Mouse (Mus musculus): ENCODE measurements around the gene Gpd2. TPM values are rescaled to one million over a fixed set of nuclear protein-coding genes. Genes with fewer than 3 reads are reported as not detected.

The Gpd2 gene
- total RNA-seq, 2 experiments from 2014 or later: 155 to 233 TPM

DNA sequence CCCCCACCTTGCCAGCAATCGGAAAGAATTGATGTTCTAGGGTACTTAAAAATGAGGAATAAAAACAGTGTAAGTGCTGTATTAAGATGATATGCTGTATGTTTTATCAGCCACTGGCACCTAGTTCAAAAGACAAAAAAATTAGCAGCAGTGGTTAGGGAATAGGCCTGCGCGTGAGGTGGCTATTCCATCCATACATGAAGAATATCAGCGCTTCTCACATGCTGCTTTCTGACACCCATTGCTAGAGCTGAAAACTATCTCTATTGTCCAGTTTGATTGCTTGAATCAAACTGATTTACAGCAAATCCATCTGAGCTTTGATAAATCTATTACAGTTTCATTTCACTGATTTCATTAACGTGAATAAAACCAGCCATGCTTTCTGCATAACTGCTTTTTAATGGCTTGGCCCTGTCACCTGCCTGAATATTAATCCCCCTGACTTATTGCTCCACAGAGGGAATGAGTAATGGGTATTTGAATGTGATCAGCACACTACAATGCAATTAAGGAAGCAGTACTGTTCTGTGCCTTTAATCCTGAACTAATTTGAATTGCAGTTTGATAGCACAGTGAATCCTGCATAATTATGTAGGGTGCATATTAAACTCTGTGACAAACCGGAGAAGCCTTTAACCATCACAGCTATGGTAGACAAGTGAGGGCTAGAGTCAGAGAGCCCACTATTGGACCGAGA lies 137.9 kb downstream of the Gpd2 start:
- Histone ChIP-seq H3K27ac (no peak overlapping the region), H3K4me3 (no peak overlapping the region)
- intact Hi-C loops (cut with DNase I): no loop called here
- no peak for TF ChIP-seq CTCF (IDR thresholded peaks at IDR 0.05)
- no peak for DNase-seq

DNA sequence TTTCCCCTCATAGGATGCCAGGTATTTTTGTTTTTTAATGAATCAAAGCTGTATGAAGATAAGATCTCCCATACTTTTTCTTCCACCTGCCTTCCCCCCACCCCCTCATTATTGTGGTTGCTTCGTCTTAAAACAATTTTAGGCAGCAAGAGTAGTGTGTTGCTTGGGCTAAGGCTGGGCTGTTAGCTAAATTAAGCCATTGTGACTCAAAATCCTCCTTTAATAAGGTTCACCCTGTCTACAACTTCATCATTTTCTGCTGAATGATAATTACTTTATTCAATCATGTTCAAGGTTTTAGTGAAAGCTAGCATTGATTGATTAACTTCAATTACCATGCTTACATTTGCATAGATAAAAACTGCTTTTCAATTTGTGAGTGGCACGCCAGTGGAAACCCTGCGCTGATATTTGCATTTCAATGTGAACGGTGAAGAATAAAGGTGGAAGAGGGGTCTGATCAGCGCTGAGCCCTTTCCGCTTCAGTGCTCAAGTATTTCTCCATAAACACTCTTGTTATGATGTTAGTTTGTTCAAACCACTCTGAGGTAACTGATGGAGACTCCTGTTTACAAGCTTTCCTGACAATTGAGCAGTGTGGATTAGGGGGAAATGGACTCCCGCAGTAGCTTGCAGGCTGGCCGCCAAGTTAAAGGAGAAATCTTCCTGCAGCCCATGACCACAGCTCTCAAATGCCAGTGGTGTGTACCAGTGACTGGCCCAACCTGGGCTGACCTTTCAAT lies 140.9 kb downstream of the Gpd2 start:
- no peak for TF ChIP-seq CTCF (IDR thresholded peaks at IDR 0.05)
- H3K27ac ChIP-seq: no peak overlapping the region
- peak; percentile 40 for DNase-seq
- intact Hi-C loops (cut with DNase I): no loop called here
- H3K4me3 ChIP-seq: no peak overlapping the region

DNA sequence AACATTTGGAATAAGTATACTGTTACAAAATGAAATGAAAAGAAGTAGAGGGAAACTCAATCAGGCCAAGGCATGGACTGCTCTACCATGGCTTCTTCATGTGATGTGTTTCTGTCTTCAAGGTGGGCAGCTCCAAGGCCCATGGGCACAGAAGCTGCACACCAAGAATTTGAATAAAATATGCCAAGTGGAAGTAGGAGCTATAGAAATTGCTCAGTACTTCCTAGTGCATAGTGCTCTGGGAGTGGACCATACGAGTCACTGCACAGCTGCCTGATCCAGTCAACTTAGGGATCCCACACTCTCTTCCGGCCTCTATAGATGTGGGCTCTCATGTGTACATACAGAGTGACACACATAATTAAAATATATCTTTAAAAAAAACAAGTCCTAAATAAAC lies 147.2 kb downstream of the Gpd2 start:
- no peak for TF ChIP-seq CTCF (IDR thresholded peaks at IDR 0.05)
- DNase-seq: no peak
- no peak overlapping the region for H3K27ac ChIP-seq
- H3K4me3 ChIP-seq: no peak overlapping the region
- intact Hi-C loops (cut with DNase I): loop anchor here (10.0 kb wide), 1 partner anchor 540 kb away; no protein-coding TSS in a partner anchor

GRCm38 (mm10) chr2:57387816-57388215 lies 150.4 kb downstream of the Gpd2 start:
- DNase-seq: no peak
- Histone ChIP-seq H3K27ac (no peak overlapping the region), H3K4me3 (no peak overlapping the region)
- TF ChIP-seq CTCF (IDR thresholded peaks at IDR 0.05): no peak
- intact Hi-C loops (cut with DNase I): loop anchor here (10.0 kb wide), 1 partner anchor 537 kb away; no protein-coding TSS in a partner anchor

DNA sequence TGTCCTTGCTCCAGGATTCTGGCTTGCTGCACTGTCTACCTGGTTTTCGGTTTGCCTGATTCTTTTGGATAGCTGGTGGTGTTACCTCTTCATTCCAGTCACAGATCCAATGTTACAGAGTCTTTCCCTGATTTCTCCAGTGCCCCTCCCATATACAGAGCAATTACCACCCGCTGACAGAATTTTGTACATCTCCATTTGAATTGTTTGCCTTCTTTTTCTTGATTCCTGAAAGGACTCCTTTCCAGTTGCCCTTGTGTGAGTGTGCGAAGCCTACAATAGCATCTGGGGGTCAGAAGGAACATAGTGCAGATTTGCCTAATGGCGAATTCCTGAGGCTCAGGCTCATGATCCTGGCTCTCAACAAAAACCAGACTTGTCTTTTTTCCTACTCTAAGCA lies 157.6 kb downstream of the Gpd2 start:
- no peak for DNase-seq
- H3K4me3 ChIP-seq: no peak overlapping the region
- intact Hi-C loops (cut with DNase I): no loop called here
- no peak for TF ChIP-seq CTCF (IDR thresholded peaks at IDR 0.05)
- no peak overlapping the region for H3K27ac ChIP-seq

DNA sequence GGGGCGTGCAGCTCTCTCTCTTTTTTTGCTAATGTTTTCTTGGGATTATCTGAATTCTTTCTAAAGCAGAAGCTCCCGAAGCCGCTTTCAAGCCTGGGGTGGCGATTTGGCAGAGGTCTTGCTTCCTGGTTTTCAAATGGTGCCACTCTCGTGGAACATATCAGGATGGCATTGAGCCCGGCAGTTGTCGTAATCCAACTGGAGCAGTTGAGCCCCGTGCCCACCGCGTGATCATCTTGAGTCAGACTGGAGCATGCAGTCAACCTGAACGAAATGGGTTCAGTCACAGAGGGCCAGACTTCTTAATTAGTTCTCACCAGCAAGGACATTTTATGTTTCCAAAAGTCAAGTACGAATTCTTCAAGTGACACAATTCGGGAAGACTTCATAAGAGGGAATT lies 158.6 kb downstream of the Gpd2 start:
- intact Hi-C loops (cut with DNase I): no loop called here
- Histone ChIP-seq H3K27ac (no peak overlapping the region), H3K4me3 (no peak overlapping the region)
- no peak for DNase-seq
- TF ChIP-seq CTCF (IDR thresholded peaks at IDR 0.05): no peak

DNA sequence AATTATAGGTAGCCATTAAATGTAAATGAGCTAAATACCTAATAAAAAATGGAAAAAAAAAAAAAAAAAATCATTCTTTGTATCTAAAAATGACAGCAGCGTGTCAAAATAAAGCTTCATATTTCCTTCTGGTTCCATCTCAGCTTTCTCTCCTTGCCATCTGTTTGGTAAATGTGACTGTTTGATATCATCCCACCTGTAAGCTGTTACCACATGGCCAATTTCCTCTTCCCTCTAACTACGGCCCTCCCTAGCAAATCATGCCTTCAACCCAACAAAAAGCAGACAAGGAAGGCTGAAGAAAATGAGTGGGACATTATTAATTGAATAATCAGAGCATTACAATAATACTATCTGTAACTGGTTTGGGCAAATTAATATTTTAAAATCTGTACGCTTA lies 160.3 kb downstream of the Gpd2 start:
- no peak for TF ChIP-seq CTCF (IDR thresholded peaks at IDR 0.05)
- intact Hi-C loops (cut with DNase I): no loop called here
- Histone ChIP-seq H3K4me3 (no peak overlapping the region), H3K27ac (no peak overlapping the region)
- DNase-seq: no peak

DNA sequence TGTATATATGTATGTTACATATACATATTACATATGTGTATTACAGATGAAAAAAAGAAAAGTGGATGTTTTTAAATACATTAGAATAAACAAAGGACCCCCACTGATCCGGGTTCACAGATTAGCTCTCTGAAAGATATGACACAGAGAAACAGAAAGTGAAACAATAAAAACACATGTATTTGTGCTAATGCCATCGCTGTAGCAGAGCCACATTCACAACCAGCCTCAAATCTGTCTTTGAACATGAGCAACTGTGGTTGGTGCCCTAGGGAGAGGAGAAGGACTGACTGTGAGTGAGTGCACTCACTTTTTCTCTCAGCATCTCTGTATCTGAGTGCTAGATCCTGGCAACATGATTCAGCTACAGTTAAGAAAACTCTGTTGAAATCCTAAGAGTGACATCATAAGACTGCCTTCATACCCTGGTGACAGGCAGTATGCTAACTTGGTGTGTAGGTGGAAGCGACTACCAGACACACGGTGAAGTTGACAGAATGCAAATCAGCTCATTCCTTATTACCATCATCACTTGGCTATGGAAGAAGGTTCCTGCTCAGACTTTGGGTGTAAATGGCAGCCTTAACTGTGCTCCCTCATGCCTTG lies 170.1 kb downstream of the Gpd2 start:
- no peak overlapping the region for H3K27ac ChIP-seq
- intact Hi-C loops (cut with DNase I): no loop called here
- no peak for TF ChIP-seq CTCF (IDR thresholded peaks at IDR 0.05)

DNA sequence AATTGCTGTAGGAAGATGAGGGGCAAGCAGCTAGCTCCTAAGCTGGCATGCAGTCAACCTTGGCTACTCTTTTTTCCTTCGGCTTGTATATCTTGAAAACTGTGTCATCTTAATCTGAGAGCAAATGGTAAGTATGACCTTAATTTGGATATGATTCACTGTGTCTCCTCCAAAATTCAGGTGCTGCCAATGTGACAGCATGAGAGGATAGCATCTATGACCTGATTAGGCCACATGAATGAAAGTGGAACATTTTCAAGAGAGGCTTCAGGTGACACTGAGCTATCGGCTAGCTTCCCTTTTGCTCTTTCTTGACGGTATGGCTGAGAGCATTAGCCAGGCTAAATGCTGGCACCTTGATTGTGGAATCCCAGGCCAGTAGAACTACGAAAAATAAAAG lies 171.0 kb downstream of the Gpd2 start:
- no peak for DNase-seq
- TF ChIP-seq CTCF (IDR thresholded peaks at IDR 0.05): no peak
- no peak overlapping the region for H3K4me3 ChIP-seq
- intact Hi-C loops (cut with DNase I): no loop called here
- H3K27ac ChIP-seq: no peak overlapping the region

More for the DNA sequence above, 170.1 kb downstream of the Gpd2 start:
- DNase-seq: no peak
- no peak overlapping the region for H3K4me3 ChIP-seq

DNA sequence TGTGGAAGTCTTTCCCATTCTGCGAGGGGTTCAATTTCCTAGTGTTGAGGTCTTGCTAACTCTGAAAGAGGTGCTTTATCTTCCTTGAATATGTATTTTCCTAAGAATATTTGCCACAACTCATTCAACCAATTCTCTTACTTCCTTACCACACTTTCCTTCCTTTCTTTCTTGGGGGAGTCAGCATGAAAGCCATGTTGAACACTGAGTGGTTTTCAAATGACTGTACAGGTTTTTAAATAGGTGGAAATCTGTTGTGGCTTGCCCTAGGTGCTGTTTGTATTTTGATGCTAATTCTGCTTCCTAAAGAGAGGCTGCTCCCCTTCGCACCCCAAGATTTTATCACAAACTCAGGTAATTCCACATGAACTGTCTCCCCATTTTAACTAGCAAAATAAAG lies 174.1 kb downstream of the Gpd2 start:
- DNase-seq: no peak
- no peak overlapping the region for H3K27ac ChIP-seq
- intact Hi-C loops (cut with DNase I): no loop called here
- H3K4me3 ChIP-seq: no peak overlapping the region
- no peak for TF ChIP-seq CTCF (IDR thresholded peaks at IDR 0.05)

DNA sequence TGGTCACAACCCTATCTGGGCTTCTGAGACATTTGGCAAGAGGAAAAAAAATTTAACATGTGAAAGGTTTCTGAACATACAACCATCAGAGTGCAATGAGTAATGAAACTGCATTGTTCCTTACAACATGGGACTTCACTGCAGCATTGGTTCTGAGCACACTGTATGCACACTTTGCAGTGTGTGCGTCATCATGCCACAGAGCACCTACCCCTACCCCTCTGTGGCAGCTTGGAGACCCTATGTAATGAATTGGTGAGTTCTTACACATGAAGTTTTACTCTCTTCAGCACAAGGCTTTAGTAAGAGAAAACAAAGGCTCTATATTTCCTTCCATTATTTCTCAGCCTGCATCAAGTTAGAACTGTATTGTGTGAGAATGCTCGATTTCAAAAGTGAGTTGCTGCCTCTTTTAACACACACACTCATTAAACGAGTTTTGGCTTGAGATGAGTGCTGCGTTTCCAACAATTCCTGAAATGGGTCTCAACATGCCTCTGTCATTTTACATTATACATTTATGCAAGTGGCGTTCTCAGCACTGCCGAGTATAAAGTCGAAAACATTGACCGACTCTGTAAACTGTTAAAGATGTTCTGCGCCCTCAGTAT lies 177.2 kb downstream of the Gpd2 start:
- TF ChIP-seq CTCF (IDR thresholded peaks at IDR 0.05): no peak
- H3K27ac ChIP-seq: no peak overlapping the region
- H3K4me3 ChIP-seq: no peak overlapping the region
- intact Hi-C loops (cut with DNase I): no loop called here
- DNase-seq: no peak

DNA sequence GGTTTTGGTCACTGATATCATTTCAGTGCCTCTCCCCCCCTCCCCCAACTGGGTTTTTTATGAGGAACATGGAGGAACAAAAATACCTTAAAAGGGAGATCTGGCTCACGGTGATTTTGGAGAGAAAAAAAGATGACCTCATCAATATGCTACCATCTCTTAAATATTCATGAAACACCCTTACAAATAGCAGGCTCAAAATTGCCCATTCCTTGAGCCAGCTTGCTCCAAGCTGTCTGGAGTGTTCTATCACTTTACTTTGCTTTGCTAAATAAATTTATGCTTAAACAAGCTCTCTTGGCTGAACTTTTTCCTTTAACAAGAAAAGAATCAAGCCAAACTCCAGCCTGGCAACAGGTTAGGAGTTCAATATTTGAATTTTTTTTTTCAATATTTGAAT lies 179.3 kb downstream of the Gpd2 start:
- no peak overlapping the region for H3K4me3 ChIP-seq
- no peak for DNase-seq
- TF ChIP-seq CTCF (IDR thresholded peaks at IDR 0.05): no peak
- no peak overlapping the region for H3K27ac ChIP-seq
- intact Hi-C loops (cut with DNase I): no loop called here

Other genes starting within 250 kb of the Gpd2 start
- 1 to 10 TPM in 1 of 2 experiments, under 1 TPM in 1; 0.94 to 3.4 TPM for gene Nr4a2, start 113.6 kb upstream of the Gpd2 start, total RNA-seq (2021)